Mouse (Mus musculus) hindbrain, postnatal 0 days (tissue): Measurements from ENCODE around the gene Taar3. TPM values are rescaled to one million over a fixed set of nuclear protein-coding genes. Genes with fewer than 3 reads are reported as not detected.

Experiments used
- ATAC-seq: fragments of 200-750 bp; cut with Nextera tagmentation; 2 replicates; pipeline ENCODE4 v1.8.0; 2017; ENCODE audit warnings: mild to moderate bottlenecking, moderate TSS enrichment, moderate library complexity
- DNase-seq: peaks from one replicate; pipeline ENCODE4 v3.0.0-alpha.2; 2015; ENCODE audit warnings: low spot score
- H3K27ac ChIP-seq: fragments of 300-500 bp; sonication (generic); 2 replicates; pipeline ENCODE4 v1.5.1; 2014; ENCODE audit warnings: mild to moderate bottlenecking
- H3K27me3 ChIP-seq: fragments of 300-500 bp; sonication (generic); 2 replicates; pipeline ENCODE4 v1.6.1; 2014; ENCODE audit warnings: low read length, mixed read lengths; ENCODE audit not compliant: insufficient read depth
- H3K36me3 ChIP-seq: fragments of 300-500 bp; sonication (generic); 2 replicates; pipeline ENCODE4 v1.6.1; 2014; ENCODE audit warnings: low read length, mixed read lengths; ENCODE audit not compliant: insufficient read depth
- H3K4me1 ChIP-seq: fragments of 300-500 bp; sonication (generic); 2 replicates; pipeline ENCODE4 v1.6.1; 2014; ENCODE audit warnings: antibody characterized with exemption, low read length, mixed read lengths; ENCODE audit not compliant: insufficient read depth
- H3K4me2 ChIP-seq: fragments of 300-500 bp; sonication (generic); 2 replicates; pipeline ENCODE4 v1.6.1; 2014; ENCODE audit warnings: low read depth, mild to moderate bottlenecking, low read length, moderate library complexity, mixed read lengths
- H3K4me3 ChIP-seq: fragments of 300-500 bp; sonication (generic); 2 replicates; pipeline ENCODE4 v1.5.1; 2014; ENCODE audit warnings: low read length
- H3K9ac ChIP-seq: fragments of 300-500 bp; sonication (generic); replicated peaks from 2 replicates; pipeline ENCODE4 v1.6.1; 2014; ENCODE audit warnings: mild to moderate bottlenecking, low read length, moderate library complexity, mixed read lengths
- H3K9me3 ChIP-seq: fragments of 300-500 bp; sonication (generic); 2 replicates; pipeline ENCODE4 v1.6.1; 2016; ENCODE audit warnings: low read length, mixed read lengths
- CTCF ChIP-seq: IDR thresholded peaks from 2 replicates; pipeline ENCODE4 v1.5.1; 2016; ENCODE audit warnings: antibody characterized with exemption, control low read depth, low read depth
- WGBS: fragments of 180-500 bp; shearing (Covaris S2); extraction: QIAGEN DNeasy Blood & Tissue Kit; methylation state at CpG from one replicate; pipeline ENCODE4 v1.1.7; 2014; 5-methylcytosine and 5-hydroxymethylcytosine counted together
- polyA plus RNA-seq: library from polyadenylated mRNA; unstranded; fragments of >200 nt; fragmentation: Nextera tagmentation; extraction: Ambion mirVana; gene quantifications from 2 replicates; pipeline ENCODE4 v1.2.1, GENCODE M21; 2015
- total RNA-seq: library from RNA; depleted of rRNA; stranded (reverse); fragments of >200 nt; gene quantifications from 2 replicates; pipeline ENCODE4 v1.2.3, GENCODE M21; 2014; rRNA removed

Gene Taar3
- total RNA-seq (0.21 TPM in 1 of 2 replicates, not detected in the other), polyA plus RNA-seq (not detected in 2 replicates)

DNA sequence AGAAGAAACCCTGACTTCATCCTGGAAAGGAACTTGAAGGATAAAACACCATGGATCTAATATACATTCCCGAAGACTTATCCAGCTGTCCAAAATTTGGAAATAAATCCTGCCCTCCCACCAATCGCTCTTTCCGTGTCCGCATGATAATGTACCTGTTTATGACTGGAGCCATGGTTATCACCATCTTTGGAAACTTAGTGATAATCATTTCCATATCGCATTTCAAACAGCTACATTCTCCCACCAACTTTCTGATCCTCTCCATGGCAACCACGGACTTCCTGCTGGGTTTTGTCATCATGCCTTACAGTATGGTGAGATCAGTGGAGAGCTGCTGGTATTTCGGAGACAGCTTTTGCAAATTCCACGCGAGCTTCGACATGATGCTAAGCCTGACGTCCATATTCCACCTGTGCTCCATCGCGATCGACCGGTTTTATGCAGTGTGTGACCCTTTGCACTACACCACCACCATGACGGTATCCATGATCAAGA lies at the start of gene Taar3:
Gene Taar3 (plus strand): TSS at position 51 of the 498 bp plus-strand sequence.
- ATAC-seq: no peak
- H3K27me3 ChIP-seq: no peaks in the 10 kb centered on the region
- no peak within 1 kb of the TSS for H3K4me3 ChIP-seq
- 68% methylated on average over 16 of the region's 16 CpGs for WGBS
- H3K36me3 ChIP-seq: no peaks in the 10 kb centered on the region
- TF ChIP-seq CTCF: no peak
- no peaks in the 10 kb centered on the region for H3K9me3 ChIP-seq
- no peaks in the 10 kb centered on the region for H3K4me1 ChIP-seq
- peak; percentile 33 for DNase-seq
- no peak within 1 kb of the TSS for H3K27ac ChIP-seq
- no peak within 1 kb of the TSS for H3K9ac ChIP-seq
- H3K4me2 ChIP-seq: no peak within 1 kb of the TSS

DNA sequence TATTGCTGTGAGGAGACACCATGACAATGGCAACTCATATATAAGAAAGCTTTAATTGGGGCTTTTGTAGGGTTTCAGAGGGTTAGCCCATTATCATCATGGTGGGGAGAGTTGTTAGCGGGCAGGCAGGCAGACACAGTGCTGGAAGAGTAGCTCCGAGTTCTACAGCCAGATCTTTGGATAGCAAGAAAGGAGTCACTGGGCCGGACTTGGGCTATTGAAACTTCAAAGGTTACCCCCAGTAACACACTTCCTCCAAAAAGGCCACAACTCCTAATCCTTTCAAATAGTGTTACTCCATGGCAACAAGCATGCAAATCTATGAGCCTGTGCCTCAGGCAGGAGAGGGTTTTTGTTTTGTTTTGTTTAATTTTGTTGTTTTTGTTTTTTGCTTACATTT lies 48.2 kb upstream of the Taar3 start:
- no peak overlapping the region for H3K27ac ChIP-seq
- no peak for TF ChIP-seq CTCF

DNA sequence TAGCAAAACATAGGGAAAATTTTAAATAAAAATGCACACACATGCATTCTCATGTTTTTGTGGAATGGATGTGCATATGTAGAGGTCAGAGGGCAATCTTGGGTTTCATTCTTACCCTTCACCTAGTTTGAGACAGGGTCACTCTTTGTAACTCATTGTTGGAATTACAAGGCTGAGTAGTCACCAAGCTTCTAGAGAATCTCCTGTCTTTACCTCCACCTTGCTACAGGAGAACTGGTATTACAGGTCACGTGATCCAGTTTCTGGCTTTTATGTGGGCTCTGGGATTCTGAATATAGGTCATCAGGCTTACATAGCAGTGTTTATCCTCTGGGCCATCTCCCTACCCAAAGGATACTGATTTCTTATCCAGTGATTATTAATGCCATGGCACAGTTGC lies 43.7 kb upstream of the Taar3 start:
- DNase-seq (no peak), ATAC-seq (no peak)
- WGBS: 86% methylated on average over 1 of the region's 1 CpGs
- H3K9ac ChIP-seq: no peak overlapping the region
- H3K27me3 ChIP-seq: no peaks in the 10 kb centered on the region
- H3K9me3 ChIP-seq: no peaks in the 10 kb centered on the region
- no peaks in the 10 kb centered on the region for H3K4me1 ChIP-seq
- no peak overlapping the region for H3K4me3 ChIP-seq
- no peaks in the 10 kb centered on the region for H3K36me3 ChIP-seq
- no peak overlapping the region for H3K27ac ChIP-seq
- H3K4me2 ChIP-seq: no peak overlapping the region
- TF ChIP-seq CTCF: no peak

More for the DNA sequence above, 48.2 kb upstream of the Taar3 start:
- no peaks in the 10 kb centered on the region for H3K9me3 ChIP-seq
- no peak overlapping the region for H3K9ac ChIP-seq
- no peaks in the 10 kb centered on the region for H3K27me3 ChIP-seq
- no peaks in the 10 kb centered on the region for H3K4me1 ChIP-seq
- no peak overlapping the region for H3K4me3 ChIP-seq
- ATAC-seq: no peak
- no peaks in the 10 kb centered on the region for H3K36me3 ChIP-seq
- 34% methylated on average over 3 of the region's 3 CpGs for WGBS
- H3K4me2 ChIP-seq: no peak overlapping the region
- DNase-seq: no peak

DNA sequence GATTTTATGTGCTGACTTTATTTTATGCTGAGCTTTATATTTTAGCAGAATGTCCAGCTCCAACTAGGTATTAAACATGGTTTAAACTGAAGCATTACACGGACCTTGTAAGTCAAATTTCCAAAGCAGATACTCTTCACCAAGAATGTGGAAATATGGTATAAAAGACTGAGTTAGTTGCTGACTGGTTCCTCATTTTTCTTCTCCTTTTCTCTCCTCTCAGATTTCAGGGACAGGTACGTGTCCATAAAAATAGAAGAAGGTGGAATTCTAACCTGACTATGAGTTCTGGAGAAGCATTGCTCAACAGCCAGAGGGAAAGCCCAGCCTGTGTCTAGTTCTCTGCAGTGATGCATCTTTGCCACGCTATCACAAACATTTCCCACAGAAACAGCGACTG lies 29.3 kb upstream of the Taar3 start, which contains the start of gene Taar1:
Gene Taar1 (plus strand): TSS at position 301 of the 400 bp plus-strand sequence.
- no peak within 1 kb of the TSS for H3K4me2 ChIP-seq
- no peak for ATAC-seq
- no peak for TF ChIP-seq CTCF
- no peak within 1 kb of the TSS for H3K4me3 ChIP-seq
- H3K4me1 ChIP-seq: no peaks in the 10 kb centered on the region
- H3K27ac ChIP-seq: no peak within 1 kb of the TSS
- H3K36me3 ChIP-seq: no peaks in the 10 kb centered on the region
- DNase-seq: no peak
- H3K27me3 ChIP-seq: no peaks in the 10 kb centered on the region
- 94% methylated on average over 4 of the region's 4 CpGs for WGBS
- no peak within 1 kb of the TSS for H3K9ac ChIP-seq
- H3K9me3 ChIP-seq: no peaks in the 10 kb centered on the region

DNA sequence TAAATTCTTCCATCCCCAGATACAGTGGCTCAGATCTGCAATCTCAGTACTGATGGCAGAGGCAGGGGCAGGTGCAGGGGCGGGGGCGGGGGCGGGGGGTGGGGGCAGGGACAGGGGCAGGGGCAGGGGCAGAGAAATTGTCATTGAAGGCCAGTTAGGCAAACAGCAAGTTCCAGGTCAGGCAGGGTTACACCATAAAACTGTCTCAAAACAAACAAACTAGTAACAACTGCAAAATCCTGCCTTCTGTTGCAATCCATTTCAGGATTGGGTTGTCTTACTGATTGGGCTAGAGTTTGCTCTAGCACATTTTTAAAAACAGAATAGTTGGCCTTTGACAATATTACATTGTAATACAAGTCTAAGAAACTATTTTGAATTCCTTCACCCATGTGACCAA lies 26.9 kb upstream of the Taar3 start:
- DNase-seq (no peak), ATAC-seq (no peak)
- no peak for TF ChIP-seq CTCF
- Histone ChIP-seq H3K27ac (no peak overlapping the region), H3K36me3 (no peaks in the 10 kb centered on the region), H3K9ac (no peak overlapping the region), H3K4me1 (no peaks in the 10 kb centered on the region), H3K4me2 (no peak overlapping the region), H3K9me3 (no peaks in the 10 kb centered on the region), H3K27me3 (no peaks in the 10 kb centered on the region), H3K4me3 (no peak overlapping the region)
- 84% methylated on average over 3 of the region's 3 CpGs for WGBS

DNA sequence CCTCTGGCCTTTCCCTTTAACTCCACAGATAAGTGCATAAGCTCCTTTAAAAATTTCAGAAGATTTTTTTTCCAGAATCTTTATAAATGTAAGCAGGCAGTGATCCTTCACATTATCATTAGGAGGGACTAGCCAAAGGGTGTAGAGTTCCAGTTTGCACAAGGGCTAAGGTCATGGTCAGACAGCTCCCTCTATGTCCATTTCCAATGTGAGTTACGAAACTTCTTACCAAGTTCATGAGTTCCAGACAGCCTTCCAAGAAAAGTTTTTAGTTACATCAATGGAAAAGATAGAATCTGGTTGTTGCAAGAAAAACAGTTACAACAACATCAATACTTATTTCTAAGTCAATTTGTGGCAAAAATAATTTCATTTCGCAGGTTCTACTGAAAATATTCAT lies 25.4 kb upstream of the Taar3 start:
- Histone ChIP-seq H3K27ac (no peak overlapping the region), H3K4me2 (no peak overlapping the region), H3K27me3 (no peaks in the 10 kb centered on the region), H3K4me1 (no peaks in the 10 kb centered on the region), H3K4me3 (no peak overlapping the region), H3K9me3 (no peaks in the 10 kb centered on the region), H3K9ac (no peak overlapping the region), H3K36me3 (no peaks in the 10 kb centered on the region)
- DNase-seq (no peak), ATAC-seq (no peak)
- 82% methylated on average over 2 of the region's 2 CpGs for WGBS
- no peak for TF ChIP-seq CTCF

DNA sequence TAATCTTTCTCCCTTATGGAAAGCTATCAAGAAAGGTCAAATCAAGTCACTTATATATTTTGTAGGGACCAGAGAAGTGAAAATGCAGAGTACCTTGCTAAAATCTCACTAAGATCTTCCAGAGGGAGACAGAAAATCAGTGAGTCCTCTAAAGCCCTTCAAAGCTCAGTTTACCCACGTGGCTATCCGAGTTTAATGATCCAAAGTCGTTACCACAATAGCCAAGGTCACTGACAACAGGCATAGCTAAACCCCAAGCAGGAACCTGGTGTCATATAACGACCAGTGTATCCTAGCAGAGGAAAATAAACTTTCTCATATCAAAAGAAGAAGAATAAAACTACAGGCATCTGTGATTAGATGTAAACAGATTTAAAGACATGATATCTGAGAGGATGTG lies 11.7 kb upstream of the Taar3 start:
- DNase-seq (no peak), ATAC-seq (no peak)
- Histone ChIP-seq H3K9ac (no peak overlapping the region), H3K9me3 (no peaks in the 10 kb centered on the region), H3K4me1 (no peaks in the 10 kb centered on the region), H3K4me2 (no peak overlapping the region), H3K27me3 (no peaks in the 10 kb centered on the region), H3K27ac (no peak overlapping the region), H3K36me3 (no peaks in the 10 kb centered on the region), H3K4me3 (no peak overlapping the region)
- TF ChIP-seq CTCF: no peak
- WGBS: 54% methylated on average over 4 of the region's 4 CpGs
